Mouse (Mus musculus) cerebellum, postnatal 4 days (tissue): ENCODE measurements around the gene Olfr322.
"Not testable (repeated sequence)": the region's sequence is repeated elsewhere in the genome, so short reads cannot be mapped to it uniquely, and the experiment has no call there.

Source experiments
- DNase-seq, 2 experiments: peaks; one replicate each; pipeline ENCODE4 v3.0.0; 2022; ENCODE audit warnings: low spot score in 2 of 2, mixed read lengths in 1 of 2

The Olfr322 gene

GRCm38 (mm10) chr11:58658596-58658995, at the start of gene Olfr322:
TSS of gene Olfr322 (plus strand) at chr11:58658782.
- no peak for DNase-seq

- no peak for DNase-seq
These were observed 45.2 kb upstream of the Olfr322 start for GRCm38 (mm10) chr11:58613359-58613758.

DNA sequence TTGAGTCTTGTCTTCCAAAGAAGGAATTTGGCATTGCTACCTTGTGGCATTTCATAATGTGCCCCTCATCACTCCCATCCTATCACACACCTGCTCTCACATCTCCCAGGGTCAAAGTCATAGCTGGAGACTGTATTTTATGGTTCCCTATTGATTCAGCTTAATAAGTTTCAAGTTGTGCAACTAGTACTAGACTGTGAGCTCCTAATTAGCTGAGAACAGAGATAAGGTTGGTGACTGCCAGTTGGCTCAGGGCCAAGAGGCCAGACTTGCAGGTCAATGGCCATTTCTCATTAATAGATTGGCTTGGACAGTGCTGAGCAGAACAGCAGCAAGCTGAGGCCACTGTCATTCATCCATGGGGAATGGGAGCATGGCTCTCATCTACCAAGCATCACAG, 44.1 kb upstream of the Olfr322 start:
- DNase-seq, result no peak

DNA sequence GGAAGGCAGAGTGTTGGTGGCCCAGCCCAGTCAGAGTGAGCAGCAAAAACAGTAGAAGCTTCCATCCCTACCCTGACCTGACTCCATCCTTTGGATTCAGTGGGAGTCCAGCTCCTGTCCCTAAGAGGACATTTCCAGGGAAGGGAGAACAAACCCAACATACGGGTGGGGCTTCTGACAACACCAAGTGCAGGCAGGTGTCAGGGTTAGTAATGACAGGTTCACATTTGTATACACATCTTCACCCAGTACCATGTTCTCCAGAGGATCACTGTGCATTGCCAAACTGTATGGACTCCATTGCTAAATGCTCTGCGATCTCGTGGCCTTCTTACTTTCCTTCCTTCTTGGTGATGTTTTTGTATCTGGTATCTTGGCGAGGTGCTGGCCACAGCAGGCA, 42.6 kb upstream of the Olfr322 start, which contains the start of gene 2210407C18Rik:
Gene 2210407C18Rik (minus strand): TSS at position 101 of the 400 bp plus-strand sequence.
- no peak for DNase-seq

GRCm38 (mm10) chr11:58618369-58618768, 40.2 kb upstream of the Olfr322 start:
- DNase-seq, result no peak

GRCm38 (mm10) chr11:58618793-58619192, 39.8 kb upstream of the Olfr322 start:
- no peak for DNase-seq

- DNase-seq, result no peak
These were observed 32.4 kb upstream of the Olfr322 start for GRCm38 (mm10) chr11:58626146-58626545.

DNA sequence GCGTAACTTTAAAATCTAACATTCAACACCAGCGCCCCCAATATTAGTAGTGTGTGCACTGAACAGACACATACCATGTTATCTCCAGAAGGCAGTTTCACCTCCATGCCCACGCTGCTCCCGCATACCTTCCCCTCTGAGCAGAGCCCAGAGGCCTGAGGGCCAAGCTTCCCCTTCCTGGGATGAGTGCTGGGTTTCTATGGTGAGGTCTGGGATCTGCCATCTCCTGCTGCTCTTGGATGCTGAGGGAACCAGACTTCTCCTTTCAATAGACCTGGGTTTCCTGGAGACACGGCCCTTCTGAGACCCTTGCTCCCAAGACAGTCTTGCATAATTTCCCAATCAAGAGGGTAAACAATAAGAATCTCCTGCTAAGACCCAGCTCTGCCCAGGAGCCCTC, 28.2 kb upstream of the Olfr322 start, which contains the start of gene Olfr323:
Gene Olfr323 (minus strand): TSS at position 101 of the 400 bp plus-strand sequence.
- no peak for DNase-seq

- DNase-seq, result no peak
These were observed 23.7 kb upstream of the Olfr322 start for GRCm38 (mm10) chr11:58634878-58635277.

- DNase-seq, result peak in 1 of 2 experiments; percentile 63
These were observed 22.1 kb upstream of the Olfr322 start for GRCm38 (mm10) chr11:58636376-58636977.

DNA sequence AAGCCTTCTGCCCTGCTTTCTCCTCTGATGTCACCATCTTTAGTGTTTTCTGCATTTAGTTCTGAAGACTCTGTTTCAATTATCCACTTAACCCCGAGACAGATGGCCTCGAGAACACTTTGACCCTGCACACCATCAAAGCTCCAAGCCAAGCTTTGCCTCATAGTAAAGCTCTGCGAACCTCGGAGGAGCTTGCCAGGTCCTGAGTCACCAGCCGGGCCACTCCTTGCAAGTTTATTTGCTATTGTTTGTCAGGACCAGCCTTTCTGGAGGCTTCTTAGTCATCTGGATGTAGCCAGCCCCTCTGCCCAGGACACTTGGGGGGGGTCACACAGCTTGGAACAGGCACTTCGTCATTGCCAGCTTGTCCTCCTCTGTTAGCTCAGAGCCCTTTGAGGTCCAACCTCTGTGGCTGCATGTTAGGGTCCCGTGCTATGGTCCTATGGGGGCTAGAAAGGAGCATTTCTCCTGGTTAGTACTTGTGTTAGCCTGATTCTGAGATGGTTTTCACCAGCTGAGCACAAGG, 20.3 kb upstream of the Olfr322 start:
- DNase-seq, result no peak

DNA sequence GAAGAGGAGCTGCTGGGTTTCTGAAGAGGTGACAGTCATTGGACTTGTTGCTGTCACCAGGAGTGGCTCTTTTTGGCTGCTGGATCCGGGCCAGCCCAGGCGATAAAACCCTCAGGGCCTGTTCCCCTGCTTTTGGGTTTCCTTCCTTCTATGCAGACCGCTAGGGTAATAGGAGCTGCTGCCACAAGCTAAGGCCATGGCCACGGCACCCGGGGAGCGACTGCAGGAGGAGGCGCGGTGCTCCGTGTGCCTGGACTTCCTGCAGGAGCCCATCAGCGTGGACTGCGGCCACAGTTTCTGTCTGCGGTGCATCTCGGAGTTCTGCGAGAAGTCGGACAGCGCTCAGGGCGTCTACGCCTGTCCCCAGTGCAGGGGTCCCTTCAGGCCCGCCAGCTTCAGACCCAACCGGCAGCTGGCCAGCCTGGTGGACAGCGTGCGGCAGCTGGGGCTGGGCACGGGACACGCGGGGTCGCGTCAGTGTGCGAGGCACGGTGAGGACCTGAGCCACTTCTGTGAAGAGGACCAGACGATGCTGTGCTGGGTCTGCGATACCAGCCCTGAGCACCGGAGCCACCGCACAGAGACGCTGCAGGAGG, 18.2 kb upstream of the Olfr322 start, which contains the start of gene Trim58:
Gene Trim58 (plus strand): TSS at position 194 of the 596 bp plus-strand sequence.
- DNase-seq, result peak in 1 of 2 experiments; percentile 6

- DNase-seq, result no peak
These were observed 17.5 kb upstream of the Olfr322 start for GRCm38 (mm10) chr11:58641057-58641456.

- DNase-seq, result no peak
These were observed 16.8 kb upstream of the Olfr322 start for GRCm38 (mm10) chr11:58641638-58642358.

GRCm38 (mm10) chr11:58643350-58643749, 15.2 kb upstream of the Olfr322 start:
- peak in 1 of 2 experiments; percentile 18 for DNase-seq

- no peak for DNase-seq
These were observed 3.4 kb upstream of the Olfr322 start for GRCm38 (mm10) chr11:58655151-58655550.

DNA sequence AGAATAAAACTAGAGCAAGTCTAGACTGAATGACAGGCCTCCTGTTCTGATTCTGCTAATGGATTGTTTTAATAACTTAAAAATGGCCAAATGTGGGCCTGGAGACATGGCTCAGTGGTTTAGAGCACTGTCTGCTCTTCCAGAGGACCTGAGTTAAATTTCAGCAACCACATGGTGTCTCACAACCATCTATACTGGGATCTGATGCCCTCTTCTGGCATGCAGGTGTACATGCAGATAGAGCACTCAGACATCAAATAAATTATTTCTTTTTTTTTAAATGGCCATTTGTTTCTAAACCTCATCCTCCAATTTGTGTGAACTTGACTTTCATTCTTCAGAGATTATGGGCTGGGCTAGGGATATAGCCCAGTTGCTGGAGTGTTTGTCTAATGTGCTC, 10.7 kb downstream of the Olfr322 start:
- DNase-seq, result no peak

DNA sequence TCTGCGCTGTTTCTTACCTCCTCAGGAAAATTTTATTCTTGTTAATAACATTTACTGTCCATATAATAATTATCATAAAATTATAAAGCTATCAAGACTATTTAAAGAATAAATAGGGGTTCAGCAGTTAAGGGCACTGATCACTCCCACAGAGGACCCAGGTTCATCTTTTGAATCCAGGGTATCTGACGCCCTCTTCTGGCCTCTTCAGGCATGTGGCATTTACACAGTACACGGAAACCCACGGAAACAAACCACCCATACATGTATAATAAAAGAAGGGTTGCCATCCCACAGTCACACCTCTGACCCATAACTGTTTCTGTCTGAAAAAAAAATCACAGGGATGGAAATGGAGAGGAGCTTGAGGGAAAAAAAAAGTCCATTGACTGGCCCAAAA, 13.2 kb downstream of the Olfr322 start:
- DNase-seq, result no peak

- DNase-seq, result no peak
These were observed 22.2 kb downstream of the Olfr322 start, which contains the start of gene Olfr320 for GRCm38 (mm10) chr11:58680799-58681198. TSS of gene Olfr320 (plus strand) at chr11:58681099.

GRCm38 (mm10) chr11:58698862-58699261, 40.3 kb downstream of the Olfr322 start, which contains the start of gene Olfr319:
TSS of gene Olfr319 (plus strand) at chr11:58699162.
- DNase-seq, result no peak

DNA sequence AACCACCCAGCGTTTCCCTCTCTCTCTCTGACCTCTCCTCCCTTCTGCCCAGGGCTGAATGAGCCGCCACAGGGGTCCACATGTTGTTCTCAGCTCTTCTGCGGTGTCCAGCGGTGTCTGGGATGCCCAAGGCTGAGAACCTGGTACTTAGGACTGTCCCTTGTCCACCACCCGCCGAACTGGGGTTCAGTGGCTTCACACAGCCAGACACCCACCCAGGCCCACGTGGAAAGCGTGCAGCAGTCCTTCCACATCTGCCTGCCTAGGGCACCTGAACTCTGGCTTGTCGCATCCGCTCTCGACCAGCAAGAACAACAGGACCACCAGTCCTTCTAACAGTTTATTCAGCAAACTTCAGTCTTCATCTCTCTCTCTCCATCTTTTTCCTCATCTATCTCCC, 50.5 kb downstream of the Olfr322 start:
- no peak for DNase-seq

DNA sequence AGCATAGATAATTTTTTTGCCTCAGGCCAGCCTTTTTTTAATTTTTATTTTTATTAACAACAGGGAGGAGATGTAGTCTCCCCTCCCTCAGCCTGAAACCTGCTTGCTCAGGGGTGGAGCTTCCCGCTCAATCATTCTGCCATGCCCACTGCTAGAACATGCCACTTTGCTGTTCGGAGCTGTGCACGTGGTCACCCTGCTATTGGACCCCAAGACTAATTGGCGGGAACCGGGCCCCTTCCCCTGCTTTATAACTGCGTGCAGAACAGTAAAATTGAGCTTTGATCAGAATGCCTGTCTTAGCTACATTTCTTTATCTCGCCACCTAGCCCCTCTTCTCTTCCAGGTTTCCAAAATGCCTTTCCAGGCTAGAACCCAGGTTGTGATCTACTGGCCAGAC, 59.1 kb downstream of the Olfr322 start:
- DNase-seq, result not testable (repeated sequence)
